Mouse (Mus musculus): Measurements from ENCODE around the gene Gm14190. TPM values are rescaled to one million over a fixed set of nuclear protein-coding genes. Genes with fewer than 3 reads are reported as not detected.
"Not testable (repeated sequence)": the region's sequence is repeated elsewhere in the genome, so short reads cannot be mapped to it uniquely, and the experiment has no call there.

Gm14190 gene
- polyA plus RNA-seq, 1 experiment from 2014 or later = not detected

DNA sequence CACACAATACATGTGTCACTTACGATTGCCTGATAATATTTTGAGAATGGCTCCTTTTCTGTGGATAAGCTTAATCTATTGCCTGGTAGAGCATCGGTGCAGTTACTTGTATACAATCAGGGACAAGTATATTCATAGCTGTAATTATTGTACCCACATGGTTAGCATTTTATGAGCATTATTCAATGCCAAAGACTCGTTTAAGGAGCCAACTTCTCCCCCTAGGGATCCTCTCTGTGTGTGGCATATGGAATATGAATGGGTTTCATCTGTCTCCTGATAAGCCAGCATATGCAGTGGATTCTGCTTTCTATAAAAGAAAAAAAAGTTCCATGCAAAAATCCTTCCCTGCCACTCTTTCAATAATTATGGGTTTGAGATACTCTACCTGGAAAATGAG lies 46.2 kb downstream of the Gm14190 start:
- Histone ChIP-seq H3K4me2 (no peak overlapping the region), H3K36me3 (replicated peaks) (no peaks in the 10 kb centered on the region), H3K27ac (no peak overlapping the region), H3K9ac (no peak overlapping the region), H3K4me1 (no peaks in the 10 kb centered on the region), H3K9me3 (no peaks in the 10 kb centered on the region), H3K4me3 (no peak overlapping the region), H3K27me3 (replicated peaks) (no peaks in the 10 kb centered on the region)
- 70% methylated on average over 3 of the region's 3 CpGs for WGBS
- ATAC-seq (replicated peaks) = no peak

DNA sequence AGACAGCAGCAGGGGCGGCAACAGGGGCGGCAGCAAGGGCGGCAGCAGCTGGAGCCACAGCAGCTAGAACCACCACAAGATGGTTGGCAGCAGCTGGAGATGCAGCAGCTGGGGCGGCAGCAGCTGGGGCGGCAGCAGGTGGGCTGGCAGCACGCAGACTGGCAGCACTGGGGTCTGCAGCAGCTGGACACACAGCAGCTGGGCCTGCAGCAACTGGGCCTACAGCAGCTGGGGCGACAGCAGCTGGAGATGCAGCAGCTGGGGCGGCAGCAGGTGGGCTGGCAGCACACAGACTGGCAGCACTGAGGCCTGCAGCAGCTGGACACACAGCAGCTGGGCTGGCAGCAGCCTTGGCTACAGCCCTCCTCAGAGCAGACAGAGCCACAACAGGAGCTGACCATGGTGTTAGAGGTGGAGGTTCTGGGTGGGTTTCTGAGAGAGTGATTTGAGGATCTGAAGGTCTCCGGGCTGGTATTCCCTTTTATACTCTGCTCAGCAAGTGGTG lies 46.9 kb downstream of the Gm14190 start, which contains the start of gene Krtap4-7:
TSS of gene Krtap4-7 (minus strand) at position 455 of the 505 bp plus-strand sequence.
- not testable (repeated sequence) for H3K27ac ChIP-seq; H3K27me3 ChIP-seq (replicated peaks); H3K4me1 ChIP-seq; H3K36me3 ChIP-seq (replicated peaks); H3K9me3 ChIP-seq; H3K9ac ChIP-seq; H3K4me2 ChIP-seq; ATAC-seq (replicated peaks); H3K4me3 ChIP-seq
- WGBS = 89% methylated on average over 9 of the region's 9 CpGs

DNA sequence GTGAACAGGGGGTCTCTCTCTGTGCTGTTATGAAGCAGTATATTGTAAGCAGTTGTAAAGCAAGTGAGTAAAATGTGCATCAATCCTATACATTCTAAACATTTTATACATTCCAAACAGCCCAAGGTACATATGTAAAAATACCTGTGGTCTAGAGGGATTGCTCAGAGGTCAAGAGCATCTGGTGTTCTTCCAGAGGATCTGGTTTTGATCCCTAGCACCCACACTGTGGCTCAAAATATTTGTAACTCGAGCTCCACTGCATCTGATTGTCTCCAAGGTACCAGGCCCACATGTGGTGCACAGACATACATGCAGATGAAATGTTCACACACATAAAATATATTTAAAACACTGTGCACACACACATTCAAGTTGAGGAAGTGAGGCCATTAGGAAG lies 49.6 kb downstream of the Gm14190 start:
- H3K4me2 ChIP-seq = no peak overlapping the region
- WGBS = 55% methylated on average over 1 of the region's 1 CpGs

More for the DNA sequence above, 49.6 kb downstream of the Gm14190 start:
- ATAC-seq (replicated peaks) = no peak
- Histone ChIP-seq H3K36me3 (replicated peaks) (no peaks in the 10 kb centered on the region), H3K27me3 (replicated peaks) (no peaks in the 10 kb centered on the region), H3K9ac (no peak overlapping the region), H3K27ac (no peak overlapping the region), H3K4me1 (no peaks in the 10 kb centered on the region), H3K4me3 (no peak overlapping the region), H3K9me3 (no peaks in the 10 kb centered on the region)

Other genes with a start within 250 kb of the Gm14190 start
- gene Krt23, start 197.6 kb downstream of the Gm14190 start, polyA plus RNA-seq (2015; fragmentation: Nextera tagmentation; extraction: Ambion mirVana) = 0.18 TPM in 1 of 2 replicates, not detected in the other
- gene Krt39, start 169.4 kb downstream of the Gm14190 start, polyA plus RNA-seq (2015; fragmentation: Nextera tagmentation; extraction: Ambion mirVana) = not detected in 2 replicates
- not detected in 2 replicates for gene Krt40, start 147.6 kb downstream of the Gm14190 start, polyA plus RNA-seq (2015; fragmentation: Nextera tagmentation; extraction: Ambion mirVana)
- not detected in 2 replicates for gene Krtap3-3, start 139.9 kb downstream of the Gm14190 start, polyA plus RNA-seq (2015; fragmentation: Nextera tagmentation; extraction: Ambion mirVana)
- not detected in 2 replicates for gene Krtap3-2, start 133.9 kb downstream of the Gm14190 start, polyA plus RNA-seq (2015; fragmentation: Nextera tagmentation; extraction: Ambion mirVana)
- not detected in 2 replicates for gene Gm11939, start 131.3 kb downstream of the Gm14190 start, polyA plus RNA-seq (2015; fragmentation: Nextera tagmentation; extraction: Ambion mirVana)
- not detected in 2 replicates for gene Krtap3-1, start 124.1 kb downstream of the Gm14190 start, polyA plus RNA-seq (2015; fragmentation: Nextera tagmentation; extraction: Ambion mirVana)
- not detected in 2 replicates for gene Krtap1-5, start 109.7 kb downstream of the Gm14190 start, polyA plus RNA-seq (2015; fragmentation: Nextera tagmentation; extraction: Ambion mirVana)
- gene Krtap1-4, start 107.1 kb downstream of the Gm14190 start, polyA plus RNA-seq (2015; fragmentation: Nextera tagmentation; extraction: Ambion mirVana) = not detected in 2 replicates
- gene Krtap1-3, start 99.4 kb downstream of the Gm14190 start, polyA plus RNA-seq (2015; fragmentation: Nextera tagmentation; extraction: Ambion mirVana) = not detected in 2 replicates
- gene Krtap9-3, start 92.6 kb downstream of the Gm14190 start, polyA plus RNA-seq (2015; fragmentation: Nextera tagmentation; extraction: Ambion mirVana) = not detected in 2 replicates
- not detected in 2 replicates for gene Gm11938, start 87.4 kb downstream of the Gm14190 start, polyA plus RNA-seq (2015; fragmentation: Nextera tagmentation; extraction: Ambion mirVana)
- not detected in 2 replicates for gene Gm11937, start 80.6 kb downstream of the Gm14190 start, polyA plus RNA-seq (2015; fragmentation: Nextera tagmentation; extraction: Ambion mirVana)
- gene Krtap2-4, start 75.9 kb downstream of the Gm14190 start, polyA plus RNA-seq (2015; fragmentation: Nextera tagmentation; extraction: Ambion mirVana) = not detected in 2 replicates
- not detected in 2 replicates for gene Gm11562, start 70.3 kb downstream of the Gm14190 start, polyA plus RNA-seq (2015; fragmentation: Nextera tagmentation; extraction: Ambion mirVana)
- not detected in 2 replicates for gene Krtap4-1, start 62.5 kb downstream of the Gm14190 start, polyA plus RNA-seq (2015; fragmentation: Nextera tagmentation; extraction: Ambion mirVana)
- gene Krtap4-2, start 55.7 kb downstream of the Gm14190 start, polyA plus RNA-seq (2015; fragmentation: Nextera tagmentation; extraction: Ambion mirVana) = not detected in 2 replicates
- gene Krtap4-7, start 46.7 kb downstream of the Gm14190 start, polyA plus RNA-seq (2015; fragmentation: Nextera tagmentation; extraction: Ambion mirVana) = not detected in 2 replicates
- not detected in 2 replicates for gene Gm11555, start 40.5 kb downstream of the Gm14190 start, polyA plus RNA-seq (2015; fragmentation: Nextera tagmentation; extraction: Ambion mirVana)
- not detected in 2 replicates for gene Gm11563, start 31.8 kb downstream of the Gm14190 start, polyA plus RNA-seq (2015; fragmentation: Nextera tagmentation; extraction: Ambion mirVana)
- not detected in 2 replicates for gene Krtap4-6, start 24.8 kb downstream of the Gm14190 start, polyA plus RNA-seq (2015; fragmentation: Nextera tagmentation; extraction: Ambion mirVana)
- not detected in 2 replicates for gene Gm14180, start 43.5 kb upstream of the Gm14190 start, polyA plus RNA-seq (2015; fragmentation: Nextera tagmentation; extraction: Ambion mirVana)
- gene Gm11595, start 82.2 kb upstream of the Gm14190 start, polyA plus RNA-seq (2015; fragmentation: Nextera tagmentation; extraction: Ambion mirVana) = not detected in 2 replicates
- gene Krtap4-8, start 90.0 kb upstream of the Gm14190 start, polyA plus RNA-seq (2015; fragmentation: Nextera tagmentation; extraction: Ambion mirVana) = not detected in 2 replicates
- gene Krtap4-9, start 94.5 kb upstream of the Gm14190 start, polyA plus RNA-seq (2015; fragmentation: Nextera tagmentation; extraction: Ambion mirVana) = not detected in 2 replicates
- not detected in 2 replicates for gene Gm11596, start 102.7 kb upstream of the Gm14190 start, polyA plus RNA-seq (2015; fragmentation: Nextera tagmentation; extraction: Ambion mirVana)
- gene Gm11569, start 108.2 kb upstream of the Gm14190 start, polyA plus RNA-seq (2015; fragmentation: Nextera tagmentation; extraction: Ambion mirVana) = not detected in 2 replicates
- not detected in 2 replicates for gene Gm11554, start 113.7 kb upstream of the Gm14190 start, polyA plus RNA-seq (2015; fragmentation: Nextera tagmentation; extraction: Ambion mirVana)
- gene Krtap4-13, start 119.2 kb upstream of the Gm14190 start, polyA plus RNA-seq (2015; fragmentation: Nextera tagmentation; extraction: Ambion mirVana) = not detected in 2 replicates
- gene Gm11564, start 124.9 kb upstream of the Gm14190 start, polyA plus RNA-seq (2015; fragmentation: Nextera tagmentation; extraction: Ambion mirVana) = not detected in 2 replicates
- gene 2300003K06Rik, start 147.3 kb upstream of the Gm14190 start, polyA plus RNA-seq (2015; fragmentation: Nextera tagmentation; extraction: Ambion mirVana) = not detected in 2 replicates
- gene Krtap4-16, start 160.9 kb upstream of the Gm14190 start, polyA plus RNA-seq (2015; fragmentation: Nextera tagmentation; extraction: Ambion mirVana) = not detected in 2 replicates
- not detected in 2 replicates for gene Gm11568, start 167.2 kb upstream of the Gm14190 start, polyA plus RNA-seq (2015; fragmentation: Nextera tagmentation; extraction: Ambion mirVana)
- gene Gm11559, start 173.7 kb upstream of the Gm14190 start, polyA plus RNA-seq (2015; fragmentation: Nextera tagmentation; extraction: Ambion mirVana) = not detected in 2 replicates
- gene Krtap9-1, start 182.6 kb upstream of the Gm14190 start, polyA plus RNA-seq (2015; fragmentation: Nextera tagmentation; extraction: Ambion mirVana) = not detected in 2 replicates
- not detected in 2 replicates for gene Gm11567, start 188.4 kb upstream of the Gm14190 start, polyA plus RNA-seq (2015; fragmentation: Nextera tagmentation; extraction: Ambion mirVana)
- not detected in 2 replicates for gene Krtap31-1, start 217.2 kb upstream of the Gm14190 start, polyA plus RNA-seq (2015; fragmentation: Nextera tagmentation; extraction: Ambion mirVana)
- gene Gm11565, start 224.0 kb upstream of the Gm14190 start, polyA plus RNA-seq (2015; fragmentation: Nextera tagmentation; extraction: Ambion mirVana) = not detected in 2 replicates
- not detected in 2 replicates for gene Krtap31-2, start 245.6 kb upstream of the Gm14190 start, polyA plus RNA-seq (2015; fragmentation: Nextera tagmentation; extraction: Ambion mirVana)